Mouse (Mus musculus): ENCODE measurements around the gene Oxnad1.

The Oxnad1 gene

GRCm38 (mm10) chr14:32141723-32142122 lies 56.5 kb downstream of the Oxnad1 start, which contains the start of gene Msmb:
Msmb (plus strand) TSS chr14:32142023.
- DNase-seq (ENCODE audit: low read depth, low spot score) = no peak

GRCm38 (mm10) chr14:32144734-32145133 lies 59.6 kb downstream of the Oxnad1 start:
- DNase-seq (ENCODE audit: low read depth, low spot score) = no peak

- DNase-seq (ENCODE audit: low read depth, low spot score) = no peak
Observed at GRCm38 (mm10) chr14:32145401-32145800, 60.2 kb downstream of the Oxnad1 start.

- no peak for DNase-seq (ENCODE audit: low read depth, low spot score)
Observed at GRCm38 (mm10) chr14:32145809-32146511, 60.8 kb downstream of the Oxnad1 start.

GRCm38 (mm10) chr14:32146578-32146977 lies 61.4 kb downstream of the Oxnad1 start:
- no peak for DNase-seq (ENCODE audit: low read depth, low spot score)

- no peak for DNase-seq (ENCODE audit: low read depth, low spot score)
Observed at GRCm38 (mm10) chr14:32150872-32151271, 65.7 kb downstream of the Oxnad1 start.

GRCm38 (mm10) chr14:32152243-32152965 lies 67.2 kb downstream of the Oxnad1 start:
- DNase-seq (ENCODE audit: low read depth, low spot score) = no peak

Measured in brain, adult 2 months (tissue).